Mouse (Mus musculus) forebrain, postnatal 0 days (tissue): ENCODE data around the gene Mon1a. TPM values are rescaled to one million over a fixed set of nuclear protein-coding genes. Genes with fewer than 3 reads are reported as not detected.

ENCODE experiments used
- ATAC-seq: fragments of 200-750 bp; cut with Nextera tagmentation; 2 replicates; pipeline ENCODE4 v1.8.0; 2017; ENCODE audit warnings: mild to moderate bottlenecking, moderate library complexity
- DNase-seq: peaks from one replicate; pipeline ENCODE4 v3.0.0-alpha.2; 2015
- H3K27ac ChIP-seq: fragments of 300-500 bp; sonication (generic); 2 replicates; pipeline ENCODE4 v1.5.1; 2014; ENCODE audit warnings: low read depth, mild to moderate bottlenecking, antibody characterized with exemption, low read length, moderate library complexity, mixed read lengths
- H3K27me3 ChIP-seq: fragments of 300-500 bp; sonication (generic); 2 replicates; pipeline ENCODE4 v1.6.1; 2014; ENCODE audit warnings: mild to moderate bottlenecking, low read length, mixed read lengths; ENCODE audit not compliant: insufficient read depth
- H3K36me3 ChIP-seq: fragments of 300-500 bp; sonication (generic); 2 replicates; pipeline ENCODE4 v1.6.1; 2014; ENCODE audit warnings: mild to moderate bottlenecking, moderate library complexity; ENCODE audit not compliant: insufficient read depth
- H3K4me1 ChIP-seq: fragments of 300-500 bp; sonication (generic); 2 replicates; pipeline ENCODE4 v1.6.1; 2014; ENCODE audit warnings: antibody characterized with exemption; ENCODE audit not compliant: insufficient read depth
- H3K4me2 ChIP-seq: fragments of 300-500 bp; sonication (generic); 2 replicates; pipeline ENCODE4 v1.6.1; 2014; ENCODE audit warnings: low read depth, mild to moderate bottlenecking, moderate library complexity
- H3K4me3 ChIP-seq: fragments of 300-500 bp; sonication (generic); 2 replicates; pipeline ENCODE4 v1.5.1; 2014; ENCODE audit warnings: low read depth, low read length, mixed read lengths
- H3K9ac ChIP-seq: fragments of 300-500 bp; sonication (generic); 2 replicates; pipeline ENCODE4 v1.6.1; 2014; ENCODE audit warnings: mild to moderate bottlenecking
- H3K9me3 ChIP-seq: fragments of 300-500 bp; sonication (generic); 2 replicates; pipeline ENCODE4 v1.6.1; 2016; ENCODE audit warnings: low read length
- CTCF ChIP-seq: sonication (generic); IDR thresholded peaks from 2 replicates; pipeline ENCODE4 v1.5.1; 2016; ENCODE audit warnings: antibody characterized with exemption, control low read depth, low read depth
- WGBS: fragments of 180-500 bp; shearing (Covaris S2); extraction: QIAGEN DNeasy Blood & Tissue Kit; methylation state at CpG from one replicate; pipeline ENCODE4 v1.1.7; 2014; 5-methylcytosine and 5-hydroxymethylcytosine counted together
- polyA plus RNA-seq: library from polyadenylated mRNA; unstranded; fragments of >200 nt; fragmentation: Nextera tagmentation; extraction: Ambion mirVana; gene quantifications from 2 replicates; pipeline ENCODE4 v1.2.1, GENCODE M21; 2015
- total RNA-seq: library from RNA; depleted of rRNA; stranded (reverse); fragments of >200 nt; gene quantifications from 2 replicates; pipeline ENCODE4 v1.2.3, GENCODE M21; 2014

Gene Mon1a
- total and polyA plus RNA-seq, 2 experiments from 2014 or later = 17.4 to 18.9 TPM

DNA sequence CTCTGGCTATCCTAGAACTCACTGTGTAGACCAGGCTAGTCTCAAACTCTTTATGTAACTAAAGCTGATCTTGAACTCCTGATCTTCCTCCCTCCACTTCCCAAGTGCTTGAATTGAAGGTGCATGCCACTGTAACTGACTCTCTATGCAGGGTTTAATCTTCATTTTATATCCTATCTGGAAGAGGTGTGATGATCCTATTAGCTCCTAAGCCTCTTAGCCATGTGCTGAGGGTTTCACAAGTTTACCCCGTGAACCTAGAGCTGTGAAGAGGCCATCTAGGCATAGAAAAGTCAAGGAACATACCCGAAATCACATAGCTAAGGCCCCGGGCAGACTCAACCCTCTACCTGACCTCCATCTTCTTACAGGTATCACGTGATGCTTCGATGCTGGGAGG, 31.5 kb downstream of the Mon1a start:
- no peak for TF ChIP-seq CTCF
- no peak overlapping the region for H3K27ac ChIP-seq
- no peaks in the 10 kb centered on the region for H3K36me3 ChIP-seq
- peaks cover 4% of the 10 kb centered on the region; the same call in 1 of the 2 replicates for H3K4me1 ChIP-seq
- H3K4me2 ChIP-seq = no peak overlapping the region
- H3K4me3 ChIP-seq = no peak overlapping the region
- no peak overlapping the region for H3K9ac ChIP-seq
- no peaks in the 10 kb centered on the region for H3K9me3 ChIP-seq
- 91% methylated on average over 5 of the region's 5 CpGs for WGBS
- H3K27me3 ChIP-seq = no peaks in the 10 kb centered on the region
- ATAC-seq (no peak), DNase-seq (no peak)

- Histone ChIP-seq H3K36me3 (no peaks in the 10 kb centered on the region), H3K4me2 (no peak overlapping the region), H3K27ac (no peak overlapping the region), H3K4me3 (no peak overlapping the region), H3K27me3 (no peaks in the 10 kb centered on the region), H3K9me3 (no peaks in the 10 kb centered on the region), H3K9ac (no peak overlapping the region), H3K4me1 (peaks cover 14% of the 10 kb centered on the region)
- 33% methylated on average over 7 of the region's 7 CpGs for WGBS
- TF ChIP-seq CTCF = peak; percentile 53
- no peak for ATAC-seq
- no peak for DNase-seq
Measured at GRCm38 (mm10) chr9:107923021-107923420, 35.1 kb downstream of the Mon1a start.

DNA sequence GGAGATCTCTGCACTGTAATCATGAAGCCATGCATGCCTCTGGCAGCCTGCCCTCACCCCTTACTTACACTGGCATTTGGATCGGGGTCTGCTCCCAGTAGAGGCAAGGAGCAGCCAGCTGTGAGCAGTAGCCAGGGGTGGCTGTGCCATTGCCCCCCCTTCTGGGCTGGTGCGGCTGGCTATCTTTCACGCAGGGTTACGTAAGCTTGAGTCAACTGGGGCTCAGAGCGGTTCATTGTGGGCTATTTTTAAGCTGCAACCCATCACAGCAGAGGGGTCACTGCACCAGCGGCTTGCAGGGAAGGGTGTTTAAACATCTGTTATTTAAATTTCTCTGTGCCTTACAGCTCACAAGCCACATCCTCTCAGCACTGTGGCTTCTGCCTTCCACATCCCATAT, 36.0 kb downstream of the Mon1a start:
- Histone ChIP-seq H3K9ac (no peak overlapping the region), H3K4me2 (no peak overlapping the region), H3K27me3 (no peaks in the 10 kb centered on the region), H3K9me3 (no peaks in the 10 kb centered on the region), H3K4me3 (no peak overlapping the region), H3K4me1 (peaks cover 14% of the 10 kb centered on the region), H3K27ac (0 out of 2 replicates have a peak overlapping the region, but pooled peaks have one; percentile 47), H3K36me3 (no peaks in the 10 kb centered on the region)
- 64% methylated on average over 6 of the region's 6 CpGs for WGBS
- TF ChIP-seq CTCF = no peak
- DNase-seq (no peak), ATAC-seq (no peak)

DNA sequence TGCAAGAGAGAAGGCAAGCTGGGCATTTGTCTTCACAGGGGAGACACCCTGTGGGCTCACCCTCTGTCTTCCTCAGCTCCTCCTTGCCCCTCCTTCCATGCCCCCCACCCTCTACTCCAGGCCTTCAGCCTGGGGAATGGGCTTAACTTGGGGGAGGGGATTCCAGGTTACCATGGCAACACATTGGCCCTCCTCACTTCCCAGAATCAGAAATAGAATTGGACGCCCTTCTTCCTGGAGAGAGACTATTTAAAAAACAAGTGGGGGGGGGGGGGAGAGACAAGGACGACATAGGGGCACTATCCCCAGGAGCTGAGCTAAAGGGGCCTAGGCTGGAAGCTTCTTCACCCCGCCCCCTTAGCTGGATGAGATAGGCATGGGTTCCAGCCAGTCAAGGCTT, 37.3 kb downstream of the Mon1a start:
- ATAC-seq (peak; percentile 27), DNase-seq (peak; percentile 73)
- Histone ChIP-seq H3K27ac (peak overlapping the region; percentile 46; the same call in 1 of the 2 replicates), H3K27me3 (no peaks in the 10 kb centered on the region), H3K4me2 (no peak overlapping the region), H3K4me1 (peaks cover 14% of the 10 kb centered on the region), H3K9me3 (no peaks in the 10 kb centered on the region), H3K4me3 (no peak overlapping the region), H3K9ac (no peak overlapping the region), H3K36me3 (no peaks in the 10 kb centered on the region)
- TF ChIP-seq CTCF = no peak
- 19% methylated on average over 3 of the region's 3 CpGs for WGBS

DNA sequence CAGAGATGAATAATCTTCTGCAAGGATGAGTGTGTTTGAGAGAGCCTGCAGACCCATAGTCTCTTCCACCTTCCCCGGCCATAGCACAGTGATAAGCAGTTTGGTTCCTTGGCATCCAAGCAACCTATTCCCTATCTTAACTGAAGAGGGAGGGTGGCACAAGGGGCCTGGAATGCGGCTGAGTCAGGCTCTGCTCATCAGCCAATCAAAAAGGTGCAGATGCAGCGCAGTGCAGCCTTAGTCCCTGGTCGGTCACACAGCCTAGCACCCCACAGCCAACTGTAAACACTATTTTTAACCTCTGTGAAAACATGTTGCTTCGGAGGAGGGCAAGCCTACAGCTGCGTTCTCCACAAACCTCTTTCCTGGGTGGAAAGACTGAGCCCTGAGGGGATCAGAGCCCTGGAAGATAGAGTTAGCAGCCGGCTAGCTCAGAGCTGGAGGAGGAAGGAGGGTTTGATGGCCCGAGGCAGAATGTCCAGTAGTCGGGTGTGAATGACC, 39.0 kb downstream of the Mon1a start:
- no peaks in the 10 kb centered on the region for H3K27me3 ChIP-seq
- H3K27ac ChIP-seq = peak overlapping the region; percentile 59
- ATAC-seq = no peak
- no peaks in the 10 kb centered on the region for H3K9me3 ChIP-seq
- no peak for TF ChIP-seq CTCF
- H3K4me2 ChIP-seq = no peak overlapping the region
- no peaks in the 10 kb centered on the region for H3K36me3 ChIP-seq
- DNase-seq = no peak
- 56% methylated on average over 9 of the region's 9 CpGs for WGBS
- H3K4me1 ChIP-seq = peaks cover 14% of the 10 kb centered on the region
- no peak overlapping the region for H3K4me3 ChIP-seq
- no peak overlapping the region for H3K9ac ChIP-seq

- Histone ChIP-seq H3K36me3 (no peaks in the 10 kb centered on the region), H3K4me3 (no peak overlapping the region), H3K9me3 (no peaks in the 10 kb centered on the region), H3K27ac (peak overlapping the region; percentile 59), H3K4me2 (no peak overlapping the region), H3K9ac (no peak overlapping the region), H3K4me1 (peaks cover 14% of the 10 kb centered on the region), H3K27me3 (no peaks in the 10 kb centered on the region)
- no peak for TF ChIP-seq CTCF
- DNase-seq = peak; percentile 71
- peak; percentile 76 for ATAC-seq
- 58% methylated on average over 5 of the region's 5 CpGs for WGBS
Measured at GRCm38 (mm10) chr9:107927749-107928148, 39.8 kb downstream of the Mon1a start.

GRCm38 (mm10) chr9:107928169-107928568, 40.2 kb downstream of the Mon1a start, which contains the start of gene Actl11:
TSS of gene Actl11 (plus strand) at chr9:107928469.
- H3K27ac ChIP-seq = peak within 1 kb of the TSS; percentile 59
- H3K4me2 ChIP-seq = no peak within 1 kb of the TSS
- WGBS = 80% methylated on average over 3 of the region's 3 CpGs
- ATAC-seq (no peak), DNase-seq (no peak)
- H3K36me3 ChIP-seq = no peaks in the 10 kb centered on the region
- H3K9me3 ChIP-seq = no peaks in the 10 kb centered on the region
- H3K27me3 ChIP-seq = no peaks in the 10 kb centered on the region
- TF ChIP-seq CTCF = no peak
- no peak within 1 kb of the TSS for H3K9ac ChIP-seq
- H3K4me3 ChIP-seq = no peak within 1 kb of the TSS
- H3K4me1 ChIP-seq = peaks cover 14% of the 10 kb centered on the region

GRCm38 (mm10) chr9:107932221-107932620, 44.3 kb downstream of the Mon1a start:
- Histone ChIP-seq H3K9ac (no peak overlapping the region), H3K27me3 (no peaks in the 10 kb centered on the region), H3K9me3 (no peaks in the 10 kb centered on the region), H3K4me3 (no peak overlapping the region), H3K27ac (no peak overlapping the region), H3K4me2 (no peak overlapping the region), H3K4me1 (0 out of 2 replicates have a peak, but pooled peaks cover 2% of the 10 kb centered on the region), H3K36me3 (no peaks in the 10 kb centered on the region)
- DNase-seq (peak; percentile 43), ATAC-seq (peak; percentile 17; the same call in 1 of the 2 replicates)
- no peak for TF ChIP-seq CTCF
- 58% methylated on average over 4 of the region's 4 CpGs for WGBS
